Mouse (Mus musculus) heart, embryonic 13.5 days (tissue): ENCODE measurements at regions not wholly inside any gene's neighbourhood (a gene's known extent, or its start where the extent isn't known, plus 50 kb on each side); places are given as distances from the start of the nearest gene placed in this dataset.

ENCODE experiments used
- ATAC-seq: fragments of 200-750 bp; cut with Nextera tagmentation; 2 replicates; pipeline ENCODE4 v1.8.0; 2017; ENCODE audit warnings: moderate TSS enrichment; ENCODE audit not compliant: insufficient number of reproducible peaks, low FRiP score, low TSS enrichment; ENCODE audit errors: extremely low read depth
- H3K27ac ChIP-seq: fragments of 300-500 bp; sonication (generic); replicated peaks from 2 replicates; pipeline ENCODE4 v1.5.1; 2015; ENCODE audit warnings: moderate library complexity, mild to moderate bottlenecking, inconsistent platforms
- H3K27me3 ChIP-seq: fragments of 300-500 bp; sonication (generic); replicated peaks from 2 replicates; pipeline ENCODE4 v1.6.1; 2015; ENCODE audit warnings: mild to moderate bottlenecking, inconsistent platforms
- H3K36me3 ChIP-seq: fragments of 300-500 bp; sonication (generic); 2 replicates; pipeline ENCODE4 v1.6.1; 2015; ENCODE audit warnings: mild to moderate bottlenecking, inconsistent platforms
- H3K4me1 ChIP-seq: fragments of 300-500 bp; sonication (generic); 2 replicates; pipeline ENCODE4 v1.6.1; 2015; ENCODE audit warnings: inconsistent platforms
- H3K4me2 ChIP-seq: fragments of 300-500 bp; sonication (generic); 2 replicates; pipeline ENCODE4 v1.6.1; 2015; ENCODE audit warnings: inconsistent platforms, mild to moderate bottlenecking, moderate library complexity
- H3K4me3 ChIP-seq: fragments of 300-500 bp; sonication (generic); 2 replicates; pipeline ENCODE4 v1.5.1; 2015; ENCODE audit warnings: moderate library complexity, mild to moderate bottlenecking, inconsistent platforms
- H3K9ac ChIP-seq: fragments of 300-500 bp; sonication (generic); 2 replicates; pipeline ENCODE4 v1.6.1; 2015; ENCODE audit warnings: inconsistent platforms, mild to moderate bottlenecking, moderate library complexity
- H3K9me3 ChIP-seq: fragments of 300-500 bp; sonication (generic); 2 replicates; pipeline ENCODE4 v1.6.1; 2016; ENCODE audit warnings: inconsistent platforms
- WGBS: fragments of 180-500 bp; shearing (Covaris S2); methylation state at CpG from one replicate; pipeline ENCODE4 v1.1.7; 2015; ENCODE audit warnings: mixed read lengths; 5-methylcytosine and 5-hydroxymethylcytosine counted together

GRCm38 (mm10) chr6:81655205-81655604 lies 268.3 kb upstream of the Gcfc2 start:
- no peaks in the 10 kb centered on the region for H3K27me3 ChIP-seq
- H3K27ac ChIP-seq = no peak overlapping the region
- H3K36me3 ChIP-seq = no peaks in the 10 kb centered on the region
- 0 out of 2 replicates have a peak, but pooled peaks cover 4% of the 10 kb centered on the region for H3K4me1 ChIP-seq
- H3K4me2 ChIP-seq = no peak overlapping the region
- 71% methylated on average over 2 of the region's 2 CpGs for WGBS
- ATAC-seq = no peak
- H3K9ac ChIP-seq = no peak overlapping the region
- no peak overlapping the region for H3K4me3 ChIP-seq
- no peaks in the 10 kb centered on the region for H3K9me3 ChIP-seq

GRCm38 (mm10) chr6:81660478-81661395 lies 262.7 kb upstream of the Gcfc2 start:
- Histone ChIP-seq H3K27me3 (no peaks in the 10 kb centered on the region), H3K27ac (no peak overlapping the region), H3K9ac (no peak overlapping the region), H3K4me1 (peaks cover 18% of the 10 kb centered on the region), H3K36me3 (no peaks in the 10 kb centered on the region), H3K9me3 (no peaks in the 10 kb centered on the region), H3K4me2 (peak overlapping the region; percentile 27; the same call in 1 of the 2 replicates), H3K4me3 (no peak overlapping the region)
- WGBS = 62% methylated on average over 17 of the region's 17 CpGs
- no peak for ATAC-seq

- Histone ChIP-seq H3K9ac (no peak overlapping the region), H3K36me3 (no peaks in the 10 kb centered on the region), H3K9me3 (no peaks in the 10 kb centered on the region), H3K27ac (no peak overlapping the region), H3K4me1 (peaks cover 10% of the 10 kb centered on the region), H3K4me3 (no peak overlapping the region), H3K27me3 (no peaks in the 10 kb centered on the region), H3K4me2 (no peak overlapping the region)
- ATAC-seq = no peak
- 18% methylated on average over 1 of the region's 1 CpGs for WGBS
These were observed 254.5 kb upstream of the Gcfc2 start for GRCm38 (mm10) chr6:81668944-81669343.

DNA sequence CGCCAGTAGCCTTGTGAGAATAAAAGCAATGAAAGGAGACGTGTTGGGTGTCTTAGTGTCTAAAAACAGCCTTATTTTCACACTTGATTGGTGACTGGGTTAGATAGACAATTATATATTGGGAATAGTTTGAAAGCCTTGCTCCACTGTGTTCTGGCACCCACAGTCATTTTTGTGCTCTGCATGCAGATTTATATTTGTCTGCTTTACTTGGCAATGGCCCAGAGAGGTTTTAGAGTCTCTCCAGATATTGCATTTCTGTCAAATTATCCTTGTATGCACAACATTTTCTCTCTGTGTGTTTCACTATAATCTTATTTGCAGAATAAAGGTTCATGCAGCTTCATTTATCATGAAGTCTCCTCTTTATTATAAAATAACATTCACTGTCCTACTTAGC lies 250.2 kb upstream of the Gcfc2 start:
- peaks cover 10% of the 10 kb centered on the region for H3K4me1 ChIP-seq
- no peak overlapping the region for H3K4me2 ChIP-seq
- ATAC-seq = no peak
- H3K4me3 ChIP-seq = no peak overlapping the region
- H3K27ac ChIP-seq = no peak overlapping the region
- H3K36me3 ChIP-seq = no peaks in the 10 kb centered on the region
- no peaks in the 10 kb centered on the region for H3K27me3 ChIP-seq
- H3K9me3 ChIP-seq = no peaks in the 10 kb centered on the region
- H3K9ac ChIP-seq = no peak overlapping the region
- WGBS = 67% methylated on average over 2 of the region's 2 CpGs

GRCm38 (mm10) chr6:81697284-81697683 lies 226.2 kb upstream of the Gcfc2 start:
- Histone ChIP-seq H3K4me2 (no peak overlapping the region), H3K27me3 (no peaks in the 10 kb centered on the region), H3K4me1 (0 out of 2 replicates have a peak, but pooled peaks cover 3% of the 10 kb centered on the region), H3K9ac (no peak overlapping the region), H3K36me3 (no peaks in the 10 kb centered on the region), H3K27ac (no peak overlapping the region), H3K9me3 (no peaks in the 10 kb centered on the region), H3K4me3 (no peak overlapping the region)
- 54% methylated on average over 7 of the region's 7 CpGs for WGBS
- ATAC-seq = no peak

GRCm38 (mm10) chr6:81698173-81698572 lies 225.3 kb upstream of the Gcfc2 start:
- Histone ChIP-seq H3K27me3 (no peaks in the 10 kb centered on the region), H3K9me3 (no peaks in the 10 kb centered on the region), H3K4me2 (no peak overlapping the region), H3K4me1 (0 out of 2 replicates have a peak, but pooled peaks cover 3% of the 10 kb centered on the region), H3K36me3 (no peaks in the 10 kb centered on the region), H3K9ac (no peak overlapping the region), H3K27ac (no peak overlapping the region), H3K4me3 (no peak overlapping the region)
- 74% methylated on average over 3 of the region's 3 CpGs for WGBS
- no peak for ATAC-seq

DNA sequence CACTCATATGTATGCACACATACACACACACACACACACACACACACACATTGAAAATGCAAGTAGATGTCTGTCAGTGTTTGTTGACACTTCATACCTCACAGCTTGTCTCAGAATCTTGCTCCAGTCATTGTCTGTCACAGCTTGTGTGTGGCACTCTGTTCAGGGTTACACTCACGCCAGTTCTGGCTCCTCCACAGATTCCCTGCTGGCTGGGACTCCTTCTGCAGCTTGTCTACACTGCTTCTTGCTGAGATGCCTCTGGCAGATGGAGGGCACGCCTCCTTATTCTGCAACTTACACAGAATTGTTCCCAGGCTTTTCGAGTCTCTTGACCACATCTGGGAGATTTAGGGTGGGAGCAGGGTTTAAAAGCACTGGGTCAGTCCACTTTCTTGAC lies 208.6 kb upstream of the Gcfc2 start:
- H3K9me3 ChIP-seq = no peaks in the 10 kb centered on the region
- no peak overlapping the region for H3K27ac ChIP-seq
- H3K27me3 ChIP-seq = no peaks in the 10 kb centered on the region
- H3K4me1 ChIP-seq = peaks cover 10% of the 10 kb centered on the region; the same call in 1 of the 2 replicates
- no peak overlapping the region for H3K9ac ChIP-seq
- H3K36me3 ChIP-seq = no peaks in the 10 kb centered on the region
- H3K4me2 ChIP-seq = no peak overlapping the region
- WGBS = 55% methylated on average over 3 of the region's 3 CpGs
- no peak overlapping the region for H3K4me3 ChIP-seq
- ATAC-seq = no peak

- no peak overlapping the region for H3K4me2 ChIP-seq
- H3K4me3 ChIP-seq = no peak overlapping the region
- 51% methylated on average over 5 of the region's 5 CpGs for WGBS
- H3K27ac ChIP-seq = no peak overlapping the region
- peaks cover 10% of the 10 kb centered on the region; the same call in 1 of the 2 replicates for H3K4me1 ChIP-seq
- no peak overlapping the region for H3K9ac ChIP-seq
- no peak for ATAC-seq
- H3K27me3 ChIP-seq = no peaks in the 10 kb centered on the region
- H3K9me3 ChIP-seq = no peaks in the 10 kb centered on the region
- H3K36me3 ChIP-seq = no peaks in the 10 kb centered on the region
These were observed 207.1 kb upstream of the Gcfc2 start for GRCm38 (mm10) chr6:81716371-81716770.

GRCm38 (mm10) chr6:81724601-81725545 lies 198.6 kb upstream of the Gcfc2 start:
- H3K27me3 ChIP-seq = no peaks in the 10 kb centered on the region
- no peak overlapping the region for H3K9ac ChIP-seq
- no peaks in the 10 kb centered on the region for H3K9me3 ChIP-seq
- H3K4me3 ChIP-seq = no peak overlapping the region
- WGBS = 71% methylated on average over 4 of the region's 4 CpGs
- no peaks in the 10 kb centered on the region for H3K36me3 ChIP-seq
- no peak overlapping the region for H3K4me2 ChIP-seq
- no peak for ATAC-seq
- H3K27ac ChIP-seq = no peak overlapping the region; the same call in 1 of the 2 replicates
- H3K4me1 ChIP-seq = peaks cover 9% of the 10 kb centered on the region; the same call in 1 of the 2 replicates

DNA sequence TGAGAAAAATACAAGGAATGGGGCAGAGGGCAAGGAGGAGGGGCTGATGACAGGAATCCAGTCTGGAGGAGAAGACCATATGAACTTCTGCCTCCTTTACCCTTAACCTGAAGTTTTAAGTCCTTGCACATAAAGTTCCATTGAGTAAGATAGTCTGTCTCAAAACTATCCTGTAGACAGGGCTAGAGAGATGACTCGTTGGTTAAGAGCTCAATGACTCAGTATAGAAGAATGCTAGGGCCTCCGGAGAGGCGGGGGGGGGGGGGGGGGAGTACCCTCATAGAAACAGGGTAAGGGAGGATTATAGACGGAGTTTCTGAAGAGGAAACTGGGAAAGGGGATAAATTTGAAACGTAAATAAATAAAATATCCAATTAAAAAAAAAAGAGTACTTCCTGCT lies 191.8 kb upstream of the Gcfc2 start:
- ATAC-seq = no peak
- no peaks in the 10 kb centered on the region for H3K36me3 ChIP-seq
- H3K4me1 ChIP-seq = peaks cover 9% of the 10 kb centered on the region
- no peaks in the 10 kb centered on the region for H3K27me3 ChIP-seq
- no peak overlapping the region for H3K27ac ChIP-seq
- 25% methylated on average over 5 of the region's 5 CpGs for WGBS
- H3K9me3 ChIP-seq = no peaks in the 10 kb centered on the region
- H3K9ac ChIP-seq = no peak overlapping the region
- H3K4me3 ChIP-seq = no peak overlapping the region
- H3K4me2 ChIP-seq = no peak overlapping the region

DNA sequence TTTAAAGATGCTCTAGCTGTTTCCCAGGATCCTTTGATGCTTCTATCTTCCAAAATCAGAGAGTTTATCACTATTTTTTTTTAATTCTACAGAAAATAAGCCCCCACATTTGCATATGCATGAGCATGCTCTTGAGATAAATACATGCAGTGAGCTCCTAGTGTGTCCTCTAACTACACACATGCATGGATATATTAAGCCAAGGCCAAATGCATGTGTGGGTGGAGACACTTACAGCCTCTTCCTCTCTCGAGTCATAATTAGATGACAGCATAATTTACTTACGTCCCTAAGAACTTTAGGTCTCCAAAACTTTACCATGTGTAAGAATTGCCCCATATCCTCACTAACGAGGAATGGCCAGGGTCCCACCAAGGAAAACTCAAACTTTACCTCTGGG lies 189.9 kb upstream of the Gcfc2 start:
- H3K4me2 ChIP-seq = no peak overlapping the region
- H3K9ac ChIP-seq = no peak overlapping the region
- H3K27ac ChIP-seq = no peak overlapping the region
- no peaks in the 10 kb centered on the region for H3K9me3 ChIP-seq
- no peak overlapping the region for H3K4me3 ChIP-seq
- 67% methylated on average over 3 of the region's 3 CpGs for WGBS
- H3K4me1 ChIP-seq = peaks cover 14% of the 10 kb centered on the region
- H3K36me3 ChIP-seq = no peaks in the 10 kb centered on the region
- ATAC-seq = no peak
- H3K27me3 ChIP-seq = no peaks in the 10 kb centered on the region
